Mouse (Mus musculus): ENCODE measurements around the gene Olfr676. TPM values are rescaled to one million over a fixed set of nuclear protein-coding genes. Genes with fewer than 3 reads are reported as not detected.

Gene Olfr676
- not detected in 2 replicates for polyA plus RNA-seq (2012; rRNA removed)

GRCm38 (mm10) chr7:105032398-105032797 is at the start of gene Olfr676:
Gene Olfr676 (plus strand): TSS chr7:105032698.

GRCm38 (mm10) chr7:105001929-105002328 is 30.6 kb upstream of the Olfr676 start, which contains the start of gene Olfr672:
Gene Olfr672 (minus strand): TSS chr7:105002029.

GRCm38 (mm10) chr7:105028360-105028759 is 4.1 kb upstream of the Olfr676 start, which contains the start of gene Olfr675:
Gene Olfr675 (minus strand): TSS chr7:105028460.

GRCm38 (mm10) chr7:105064175-105064574 is 31.7 kb downstream of the Olfr676 start, which contains the start of gene Olfr678:
Gene Olfr678 (plus strand): TSS chr7:105064475.

GRCm38 (mm10) chr7:105080905-105081304 is 48.4 kb downstream of the Olfr676 start, which contains the start of gene Olfr679:
Gene Olfr679 (plus strand): TSS chr7:105081205.

Other genes with a start within 250 kb of the Olfr676 start
- gene Usp17lb, start 190.1 kb upstream of the Olfr676 start, polyA plus RNA-seq (2012; rRNA removed) = not detected in 2 replicates
- not detected in 2 replicates for gene Usp17la, start 175.7 kb upstream of the Olfr676 start, polyA plus RNA-seq (2012; rRNA removed)
- gene Olfr665, start 154.7 kb upstream of the Olfr676 start, polyA plus RNA-seq (2012; rRNA removed) = not detected in 2 replicates
- gene Olfr666, start 136.7 kb upstream of the Olfr676 start, polyA plus RNA-seq (2012; rRNA removed) = not detected in 2 replicates
- gene Olfr667, start 111.2 kb upstream of the Olfr676 start, polyA plus RNA-seq (2012; rRNA removed) = not detected in 2 replicates
- not detected in 2 replicates for gene Olfr668, start 104.6 kb upstream of the Olfr676 start, polyA plus RNA-seq (2012; rRNA removed)
- not detected in 2 replicates for gene Olfr669, start 98.5 kb upstream of the Olfr676 start, polyA plus RNA-seq (2012; rRNA removed)
- gene Olfr670, start 70.1 kb upstream of the Olfr676 start, polyA plus RNA-seq (2012; rRNA removed) = not detected in 2 replicates
- not detected in 2 replicates for gene Olfr671, start 53.6 kb upstream of the Olfr676 start, polyA plus RNA-seq (2012; rRNA removed)
- not detected in 2 replicates for gene Olfr672, start 30.7 kb upstream of the Olfr676 start, polyA plus RNA-seq (2012; rRNA removed)
- not detected in 2 replicates for gene Olfr675, start 4.2 kb upstream of the Olfr676 start, polyA plus RNA-seq (2012; rRNA removed)
- not detected in 2 replicates for gene Olfr677, start 18.7 kb downstream of the Olfr676 start, polyA plus RNA-seq (2012; rRNA removed)
- not detected in 2 replicates for gene Olfr678, start 31.8 kb downstream of the Olfr676 start, polyA plus RNA-seq (2012; rRNA removed)
- not detected in 2 replicates for gene Olfr679, start 48.5 kb downstream of the Olfr676 start, polyA plus RNA-seq (2012; rRNA removed)
- not detected in 2 replicates for gene Olfr680-ps1, start 60.1 kb downstream of the Olfr676 start, polyA plus RNA-seq (2012; rRNA removed)
- not detected in 2 replicates for gene Olfr681, start 84.1 kb downstream of the Olfr676 start, polyA plus RNA-seq (2012; rRNA removed)
- gene Olfr683, start 114.3 kb downstream of the Olfr676 start, polyA plus RNA-seq (2012; rRNA removed) = not detected in 2 replicates
- gene Olfr684, start 131.0 kb downstream of the Olfr676 start, polyA plus RNA-seq (2012; rRNA removed) = not detected in 2 replicates
- gene Olfr685, start 153.3 kb downstream of the Olfr676 start, polyA plus RNA-seq (2012; rRNA removed) = not detected in 2 replicates
- gene Olfr686, start 174.8 kb downstream of the Olfr676 start, polyA plus RNA-seq (2012; rRNA removed) = not detected in 2 replicates

Data from ovary, adult 2 months (tissue).